Mouse (Mus musculus) kidney, adult 8-10 months (tissue): Measurements from ENCODE around the gene Gm20661.
"Not testable (repeated sequence)": the region's sequence is repeated elsewhere in the genome, so short reads cannot be mapped to it uniquely, and the experiment has no call there.

Source experiments
- DNase-seq, 2 experiments: peaks; one replicate each; pipeline ENCODE4 v3.0.0; 2022

The Gm20661 gene

DNA sequence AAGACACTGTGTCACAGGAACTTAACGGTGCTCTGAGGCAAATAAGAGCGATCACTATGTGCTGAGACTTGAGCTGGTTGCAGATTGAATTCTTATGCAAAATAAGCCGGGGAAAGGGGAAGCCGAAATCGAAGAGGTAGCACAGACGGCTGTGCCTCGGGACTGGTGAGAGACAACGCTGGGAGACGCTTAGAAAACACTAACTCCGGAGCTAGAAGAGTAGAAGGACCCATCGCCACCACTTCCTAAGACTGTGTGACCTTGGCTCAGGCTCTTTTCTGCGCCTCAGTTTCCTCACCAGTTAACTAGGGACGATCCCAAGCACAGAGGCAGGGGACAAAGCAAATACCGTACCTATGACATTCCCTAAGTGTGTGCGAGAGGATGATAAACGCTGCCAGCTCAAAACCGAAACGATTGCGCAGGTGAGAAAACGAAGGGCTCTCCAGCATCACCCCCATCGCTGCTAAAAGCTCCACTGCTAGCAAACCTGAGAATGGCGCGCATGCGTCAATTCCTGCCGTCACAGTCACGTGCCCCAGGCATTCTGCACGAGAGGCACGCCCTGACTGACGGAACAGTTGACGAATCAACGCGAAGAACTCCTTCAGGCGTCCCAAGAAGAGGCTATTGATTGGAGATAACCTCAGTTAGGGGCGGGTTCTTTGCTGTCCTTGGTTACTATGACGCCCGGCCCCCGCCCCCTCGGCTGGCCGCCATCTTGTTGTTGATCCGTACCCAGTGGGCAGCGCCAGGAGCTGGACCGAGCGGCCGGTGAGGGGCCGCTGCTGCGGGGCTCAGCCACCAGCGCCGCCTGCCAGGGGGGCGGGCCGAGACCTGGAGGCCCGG lies 19.3 kb downstream of the Gm20661 start, which contains the start of gene Ip6k1:
Ip6k1 (plus strand) TSS at position 580 of the 849 bp plus-strand sequence.
- peak; percentile 100 for DNase-seq

DNA sequence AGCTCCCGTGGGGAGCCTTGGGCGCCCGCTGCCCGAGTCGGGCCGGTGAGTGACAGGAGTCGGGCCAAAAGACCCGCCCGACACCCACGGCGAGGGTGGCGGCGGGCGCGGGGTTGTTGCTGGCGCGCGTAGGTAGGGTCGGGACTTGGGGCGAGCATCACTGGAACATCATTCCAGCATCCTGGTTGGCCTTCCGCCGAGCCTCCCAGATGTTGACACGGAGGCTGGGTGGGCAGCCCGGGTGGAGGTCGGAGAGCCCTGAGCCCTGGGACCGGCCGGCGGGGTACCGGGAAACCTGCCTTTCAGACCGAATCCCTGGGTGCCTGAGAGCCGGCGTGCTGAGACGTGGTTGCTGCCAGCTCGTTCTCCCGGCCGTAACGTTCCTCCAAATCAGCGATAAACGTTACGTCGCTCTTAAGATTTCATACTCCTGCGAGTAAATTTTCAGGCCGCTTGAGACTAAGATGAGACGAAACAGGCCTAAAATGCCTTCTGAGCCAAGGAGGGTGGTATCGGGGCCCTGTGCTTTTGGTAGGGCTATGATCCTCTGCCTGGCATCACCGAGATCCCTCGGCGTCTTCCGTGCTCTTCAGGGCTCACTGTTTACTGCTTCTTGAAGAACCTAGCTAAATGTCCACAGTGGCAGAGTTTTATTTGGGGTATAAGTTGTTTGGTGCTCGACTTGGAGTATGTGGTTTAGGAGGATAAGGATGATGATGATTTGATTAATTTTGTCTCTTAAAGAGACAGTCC lies 20.1 kb downstream of the Gm20661 start:
- no peak for DNase-seq

DNA sequence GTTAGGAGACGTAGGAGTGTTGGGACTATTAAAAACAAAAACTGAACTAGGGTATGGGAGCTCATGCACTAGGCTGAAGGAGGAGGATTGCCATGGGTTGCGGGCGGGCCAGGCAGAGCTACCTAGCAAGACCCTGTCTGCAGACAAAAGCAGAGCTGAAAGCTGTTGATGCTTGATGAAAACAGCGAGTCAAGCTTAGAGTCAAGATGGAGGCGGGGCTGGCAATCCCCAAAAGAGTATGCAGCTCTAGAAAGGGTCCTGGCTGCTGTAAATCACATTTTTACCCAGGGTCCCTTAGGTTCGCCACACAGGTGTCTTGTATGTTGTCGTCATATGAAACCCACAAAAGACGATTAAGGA lies 20.7 kb downstream of the Gm20661 start:
- DNase-seq: no peak

DNA sequence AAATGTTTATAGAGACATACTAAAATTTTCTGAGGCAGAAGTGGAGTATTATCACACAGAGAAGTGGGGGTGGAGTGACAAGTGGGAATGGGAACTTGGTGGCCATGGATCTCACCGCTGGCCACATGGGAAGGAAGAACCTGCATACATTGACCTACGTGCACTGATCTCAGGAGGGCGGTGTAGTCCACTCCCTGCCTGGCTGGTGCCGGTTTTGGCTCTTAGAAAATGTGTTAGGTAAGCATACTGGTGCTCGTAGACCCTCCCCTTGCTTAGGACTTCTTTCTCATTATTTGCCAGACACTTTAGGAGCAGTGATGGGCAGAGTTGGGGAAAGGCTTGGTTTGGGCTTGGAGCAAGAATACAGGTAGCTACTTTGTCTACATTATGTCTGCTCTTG lies 25.2 kb downstream of the Gm20661 start:
- DNase-seq: no peak

DNA sequence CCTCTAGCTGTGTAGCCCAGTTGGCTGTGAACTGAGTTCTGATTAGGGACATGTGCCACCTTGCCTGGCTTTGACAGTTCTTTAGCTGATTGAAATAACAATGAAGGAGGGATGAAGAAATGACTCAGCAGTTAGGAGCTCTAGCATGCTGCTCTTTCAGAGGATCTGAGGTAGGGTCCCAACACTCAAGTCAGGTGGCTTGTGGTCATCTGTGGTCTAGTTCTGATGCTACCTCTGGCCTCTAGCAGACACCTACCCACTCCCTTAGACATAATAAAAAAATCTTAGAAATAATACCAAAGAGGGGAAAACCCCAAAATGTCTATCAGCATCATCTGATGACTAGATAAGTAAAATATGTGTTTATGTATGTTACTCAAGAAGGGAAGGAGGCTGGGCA lies 27.5 kb downstream of the Gm20661 start:
- DNase-seq: no peak

DNA sequence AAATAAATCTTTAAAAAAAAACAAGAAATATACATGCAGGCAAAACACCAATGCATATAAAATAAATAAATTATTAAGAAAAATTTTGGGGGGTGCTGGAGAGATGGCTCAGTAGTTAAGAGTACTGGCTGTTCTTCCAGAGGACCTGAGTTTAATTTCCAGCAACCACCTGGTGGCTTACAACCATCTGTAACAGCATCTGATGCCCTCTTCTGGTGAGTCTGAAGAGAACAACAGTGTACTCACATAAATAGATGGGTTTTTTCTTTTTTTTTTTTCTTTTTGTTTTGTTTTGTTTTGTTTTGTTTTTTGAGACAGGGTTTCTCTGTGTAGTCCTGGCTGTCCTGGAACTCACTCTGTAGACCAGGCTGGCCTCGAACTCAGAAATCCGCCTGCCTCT lies 30.7 kb downstream of the Gm20661 start:
- not testable (repeated sequence) for DNase-seq

DNA sequence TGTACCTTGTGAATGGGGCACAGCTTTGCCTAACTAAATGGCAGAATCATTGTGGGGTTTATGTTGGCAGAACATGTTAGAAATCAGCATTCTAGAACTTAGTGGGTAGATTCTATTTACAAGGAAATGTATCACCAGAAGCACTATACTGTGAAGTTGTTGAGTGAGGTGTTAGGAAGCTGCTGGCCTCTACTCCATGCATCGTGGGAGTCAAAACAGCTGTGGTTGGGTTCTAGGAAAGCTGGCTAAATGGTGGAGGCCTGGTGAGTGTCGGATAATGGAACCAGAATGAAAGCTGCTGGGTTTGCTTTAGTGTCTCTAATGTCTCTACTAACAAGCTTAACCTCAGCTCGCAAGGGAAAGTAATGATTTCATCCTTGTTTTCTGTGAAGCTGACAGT lies 34.3 kb downstream of the Gm20661 start:
- DNase-seq: no peak

DNA sequence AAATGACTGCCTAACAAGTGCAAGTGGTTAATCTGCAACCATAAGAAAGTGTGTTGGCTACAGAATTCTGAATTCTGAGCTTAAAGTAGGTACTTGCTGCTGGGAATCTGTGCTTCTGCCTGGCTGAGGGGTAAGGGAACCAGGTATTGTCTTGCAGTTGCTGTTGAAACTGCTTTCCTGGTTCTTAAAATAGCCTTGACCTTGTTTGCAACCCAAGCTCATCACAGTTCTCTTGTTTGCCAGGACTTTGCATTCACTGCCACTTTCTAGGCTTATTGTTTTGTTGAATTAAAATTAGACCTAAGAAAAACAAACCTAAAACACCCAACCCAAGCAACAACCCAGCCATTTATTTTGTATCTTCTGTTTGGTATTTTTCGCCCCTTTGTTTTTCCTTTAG lies 37.9 kb downstream of the Gm20661 start:
- no peak for DNase-seq

DNA sequence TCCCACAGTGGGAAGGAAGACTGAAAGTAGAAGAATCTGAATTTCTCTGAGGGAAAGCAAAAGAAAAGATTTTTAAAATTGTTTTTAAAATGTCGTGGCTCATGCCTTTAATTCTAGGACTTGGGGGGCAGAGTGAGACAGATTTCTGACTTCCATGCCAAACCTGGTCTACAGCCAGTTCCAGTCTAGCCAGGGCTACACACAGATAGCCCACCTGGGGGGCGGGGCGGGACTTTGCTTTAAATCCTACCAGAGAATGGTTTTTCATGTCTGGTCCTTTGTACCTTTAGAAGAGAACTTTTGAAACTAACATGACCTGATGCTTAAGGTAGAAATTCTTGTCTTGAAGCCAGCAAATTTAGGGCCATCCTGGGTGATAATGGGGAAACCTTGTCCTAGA lies 40.4 kb downstream of the Gm20661 start:
- no peak for DNase-seq

DNA sequence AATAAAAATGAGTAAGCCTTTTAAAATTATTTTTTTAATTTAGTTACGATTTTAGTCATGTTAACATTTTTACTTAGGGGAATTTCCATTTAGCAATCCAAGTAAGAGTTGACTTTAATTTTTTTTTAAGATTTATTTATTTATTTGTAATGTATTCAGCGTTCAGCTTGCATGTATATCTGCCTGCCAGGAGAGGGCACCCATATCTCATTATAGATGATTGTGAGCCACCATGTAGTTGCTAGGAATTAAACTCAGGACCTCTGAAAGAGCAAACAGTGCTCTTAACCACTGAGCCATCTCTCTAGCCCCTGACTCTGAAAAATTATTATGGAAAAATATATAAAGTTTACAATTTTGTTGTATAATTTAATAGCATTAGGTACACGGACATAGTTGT lies 43.7 kb downstream of the Gm20661 start:
- no peak for DNase-seq

DNA sequence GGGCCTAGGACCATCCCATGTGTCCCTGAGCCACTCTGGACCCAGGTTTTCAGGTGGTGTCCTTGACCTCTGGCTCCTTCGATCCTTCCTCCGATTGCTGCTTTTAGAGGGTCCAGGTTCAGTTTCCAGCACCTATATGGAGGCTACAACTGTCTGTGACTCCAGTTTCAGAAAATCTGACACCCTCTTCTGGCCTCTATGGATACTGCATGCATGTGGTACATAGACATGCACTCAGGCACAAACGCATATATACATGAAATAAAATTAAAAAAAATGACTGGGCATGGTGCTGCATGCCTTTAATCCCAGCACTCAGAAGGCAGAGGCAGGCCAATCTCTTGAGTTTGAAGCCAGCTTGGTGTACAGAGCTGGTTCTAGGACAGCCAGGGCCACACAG lies 45.0 kb downstream of the Gm20661 start:
- no peak for DNase-seq

DNA sequence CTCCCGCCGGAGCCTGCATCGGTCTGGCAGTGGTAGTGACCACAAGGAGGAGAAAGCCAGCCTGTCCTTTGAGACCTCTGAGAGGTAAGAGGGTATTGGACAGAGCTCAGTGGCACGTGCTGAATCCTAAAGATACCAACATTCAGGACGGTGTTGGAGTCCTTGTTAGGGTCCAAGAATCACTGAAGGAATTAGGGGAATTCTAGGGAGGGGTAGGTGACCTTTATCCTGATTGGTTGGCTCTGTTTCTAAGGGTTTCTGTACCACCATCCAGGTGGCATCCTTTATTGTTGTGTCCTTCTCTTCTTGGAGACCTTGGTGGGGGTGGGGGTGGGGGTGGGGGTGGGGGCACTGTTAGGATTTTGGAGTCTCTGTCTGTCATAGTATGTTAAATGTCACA lies 49.3 kb downstream of the Gm20661 start:
- DNase-seq: no peak

DNA sequence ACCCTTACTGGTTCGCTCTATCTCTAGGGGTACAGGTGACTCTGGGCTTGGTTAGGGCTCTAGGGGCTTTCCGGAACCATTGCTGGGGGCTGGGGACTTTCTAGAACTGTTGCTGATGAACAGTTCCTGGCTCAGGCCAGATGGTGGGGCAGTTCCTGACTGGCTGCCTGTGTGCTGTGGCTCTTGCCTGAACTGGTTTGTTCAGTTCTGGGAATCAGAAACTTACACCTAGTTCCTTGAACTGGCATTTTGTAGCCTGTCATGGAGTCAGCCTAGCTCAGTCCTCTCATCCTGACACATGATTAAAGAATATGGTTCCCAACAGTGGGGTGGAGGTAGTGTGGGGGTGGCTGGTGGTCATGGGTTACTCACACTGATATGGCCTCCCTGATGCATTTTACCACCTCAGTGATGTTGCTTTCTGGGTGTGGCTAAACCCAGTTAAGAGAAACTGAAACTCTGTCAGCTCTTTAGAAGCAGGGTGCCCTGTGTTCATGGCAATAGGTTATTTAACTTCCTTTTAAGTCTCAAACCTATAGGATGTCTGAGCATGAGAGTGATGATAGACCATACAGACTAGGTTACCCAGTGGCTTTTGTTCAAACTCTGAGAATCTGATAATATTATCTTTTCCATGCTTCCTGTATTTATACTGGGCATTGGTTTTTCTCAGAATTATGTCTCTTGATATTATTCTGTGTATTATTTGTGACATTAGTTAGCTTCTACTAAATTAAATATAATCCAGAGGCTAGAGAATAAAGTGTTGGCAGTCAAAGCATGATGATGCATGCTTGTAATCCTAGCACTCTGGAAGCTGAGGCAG lies 52.7 kb downstream of the Gm20661 start:
- no peak for DNase-seq
